Mouse (Mus musculus) cortical plate, adult 2 months (tissue): ENCODE data around the gene Myo3b.

ENCODE experiments used
- CTCF ChIP-seq: fragments of 200-500 bp; IDR thresholded peaks from 2 replicates; pipeline ENCODE4 v1.5.1; 2011; ENCODE audit warnings: mild to moderate bottlenecking, control low read depth, low read length; ENCODE audit not compliant: insufficient read depth; ENCODE audit errors: extremely low read depth
- POLR2A ChIP-seq: fragments of 200-500 bp; IDR thresholded peaks from 2 replicates; pipeline ENCODE4 v1.6.1; 2011; ENCODE audit warnings: mild to moderate bottlenecking, low read length, control low read depth; ENCODE audit not compliant: insufficient read depth; ENCODE audit errors: extremely low read depth

GRCm38 (mm10) chr2:70388645-70389044 lies 349.7 kb downstream of the Myo3b start:
- TF ChIP-seq CTCF (no peak), POLR2A (no peak)
